Mouse (Mus musculus): ENCODE measurements at regions not wholly inside any gene's neighbourhood (a gene's known extent, or its start where the extent isn't known, plus 50 kb on each side); places are given as distances from the start of the nearest gene placed in this dataset.

DNA sequence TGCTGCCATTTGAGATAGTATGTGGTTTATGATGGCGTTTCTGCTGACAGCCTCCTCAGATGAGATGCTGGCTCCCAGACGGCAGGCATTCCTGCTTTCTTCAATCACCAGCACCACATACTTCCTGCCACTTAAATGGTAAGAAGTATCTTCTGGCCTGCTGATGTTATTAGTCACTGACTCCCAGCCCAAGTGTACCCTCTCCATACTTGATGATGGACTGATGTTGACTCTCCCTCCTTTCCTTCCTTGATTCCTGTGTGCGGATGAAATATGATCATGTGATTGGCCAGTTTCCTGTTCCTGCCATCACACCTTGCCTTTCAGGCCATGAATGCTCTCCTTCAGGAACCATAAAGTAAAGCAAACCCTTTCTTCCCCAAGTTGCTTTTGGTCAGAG, 50.8 kb upstream of the Rpl10-ps3 start:
- no peak for DNase-seq (ENCODE audit: low spot score)

DNA sequence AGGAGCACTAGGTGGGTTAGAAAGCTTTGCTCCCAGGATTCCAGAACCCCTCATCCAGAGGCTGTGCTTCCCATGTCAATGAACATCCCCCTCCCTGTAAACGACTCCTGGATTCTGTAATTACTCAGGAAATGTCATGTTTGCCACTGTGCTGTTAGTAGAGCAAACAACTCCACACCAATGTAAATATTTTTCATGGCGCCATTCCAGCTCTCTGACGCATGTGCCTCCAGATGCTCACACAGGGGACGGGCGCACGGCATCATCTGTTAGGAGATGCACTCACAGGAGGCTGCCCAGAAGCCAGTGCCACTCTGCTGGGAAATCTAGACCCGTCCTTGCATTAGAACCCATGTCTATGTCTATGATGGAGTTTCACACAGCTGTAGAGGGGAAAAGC, 51.3 kb upstream of the Rpl10-ps3 start:
- DNase-seq (ENCODE audit: low spot score) = no peak

DNA sequence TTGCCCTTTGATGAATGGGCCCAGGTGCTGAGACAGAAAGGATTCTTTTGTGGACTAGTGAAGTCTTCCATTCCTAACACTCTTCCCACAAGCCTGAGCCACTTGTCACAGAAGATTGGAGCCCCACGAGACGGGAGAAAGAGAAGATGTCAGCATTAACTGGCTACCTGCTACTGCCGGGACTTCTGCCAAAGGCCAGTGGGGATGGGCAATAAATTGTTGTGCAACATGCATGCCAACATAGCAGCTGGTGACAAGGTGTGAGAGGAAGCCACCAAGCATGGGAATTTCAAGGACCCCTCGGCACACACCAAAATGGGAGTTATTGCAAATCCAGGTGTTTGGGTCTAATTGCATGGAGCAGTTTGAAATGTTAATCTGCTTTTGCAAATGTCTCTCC, 63.6 kb upstream of the Rpl10-ps3 start:
- no peak for DNase-seq (ENCODE audit: low spot score)

DNA sequence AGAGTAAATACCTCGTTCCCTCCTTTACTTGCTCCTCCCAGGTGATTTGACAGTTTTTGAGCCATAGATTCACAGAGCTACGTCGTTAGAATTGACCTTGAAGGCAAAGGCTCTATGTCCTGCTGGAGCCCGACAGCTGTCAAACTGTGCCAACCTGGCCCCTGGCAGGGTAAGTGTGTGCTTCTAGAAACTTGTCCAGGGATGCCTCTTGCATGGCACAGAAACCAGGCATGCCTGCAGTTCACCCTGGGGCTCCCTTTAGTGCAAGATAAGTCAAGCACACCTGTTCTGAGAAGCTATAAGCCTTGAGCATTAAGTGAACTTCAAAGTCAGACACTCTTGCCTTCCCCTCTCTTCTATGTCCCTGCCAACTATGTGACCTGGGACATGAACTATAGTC, 64.1 kb upstream of the Rpl10-ps3 start:
- DNase-seq (ENCODE audit: low spot score) = no peak

DNA sequence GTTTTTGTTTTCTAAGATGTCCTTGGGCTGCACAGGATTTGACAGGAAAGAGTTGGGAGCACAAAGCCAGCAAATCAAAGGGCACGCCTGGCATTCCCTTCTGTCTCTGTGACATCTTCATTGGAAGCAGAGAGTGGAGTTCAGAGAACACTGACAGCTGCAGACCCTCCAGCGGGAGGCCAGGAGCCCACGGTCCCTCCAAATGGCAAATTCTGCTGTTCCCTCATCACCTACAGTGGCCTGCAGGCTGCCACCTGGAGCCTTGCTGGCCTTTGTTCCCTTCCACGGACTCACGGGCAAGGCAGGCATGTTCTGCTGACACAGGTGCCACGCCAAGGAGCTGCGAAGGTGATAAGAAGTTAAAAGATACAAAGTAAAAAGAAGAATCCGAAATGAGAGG, 68.2 kb upstream of the Rpl10-ps3 start:
- DNase-seq (ENCODE audit: low spot score) = no peak

- peak; percentile 42 for DNase-seq (ENCODE audit: low spot score)
Measured at GRCm38 (mm10) chr9:50413514-50414335, 69.0 kb upstream of the Rpl10-ps3 start.

- no peak for DNase-seq (ENCODE audit: low spot score)
Measured at GRCm38 (mm10) chr9:50414796-50415340, 70.1 kb upstream of the Rpl10-ps3 start.

- DNase-seq (ENCODE audit: low spot score) = peak; percentile 78
Measured at GRCm38 (mm10) chr9:50416677-50417076, 71.9 kb upstream of the Rpl10-ps3 start.

DNA sequence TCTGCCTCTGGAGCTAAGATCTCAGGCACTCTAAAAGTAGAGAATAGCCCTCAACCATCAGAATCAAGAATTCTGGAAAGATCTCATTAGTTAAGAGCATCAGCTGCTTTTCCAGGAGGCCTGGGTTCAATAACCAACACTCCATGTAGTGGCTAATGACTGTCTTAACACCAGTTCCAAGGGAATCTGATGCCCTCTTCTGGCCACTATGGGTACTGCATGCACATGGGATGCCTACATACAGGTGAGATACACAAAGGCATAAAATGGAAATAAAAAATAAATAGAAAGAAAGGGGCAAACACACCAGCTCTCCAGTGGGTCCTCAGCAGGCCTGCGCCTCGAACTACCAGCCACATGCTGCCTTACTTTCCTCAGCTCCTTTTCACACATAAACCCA, 73.3 kb upstream of the Plet1 start:
- peak; percentile 58 for DNase-seq (ENCODE audit: low spot score)

- DNase-seq (ENCODE audit: low spot score) = no peak
Measured at GRCm38 (mm10) chr9:50421572-50422285, 72.6 kb upstream of the Plet1 start.

DNA sequence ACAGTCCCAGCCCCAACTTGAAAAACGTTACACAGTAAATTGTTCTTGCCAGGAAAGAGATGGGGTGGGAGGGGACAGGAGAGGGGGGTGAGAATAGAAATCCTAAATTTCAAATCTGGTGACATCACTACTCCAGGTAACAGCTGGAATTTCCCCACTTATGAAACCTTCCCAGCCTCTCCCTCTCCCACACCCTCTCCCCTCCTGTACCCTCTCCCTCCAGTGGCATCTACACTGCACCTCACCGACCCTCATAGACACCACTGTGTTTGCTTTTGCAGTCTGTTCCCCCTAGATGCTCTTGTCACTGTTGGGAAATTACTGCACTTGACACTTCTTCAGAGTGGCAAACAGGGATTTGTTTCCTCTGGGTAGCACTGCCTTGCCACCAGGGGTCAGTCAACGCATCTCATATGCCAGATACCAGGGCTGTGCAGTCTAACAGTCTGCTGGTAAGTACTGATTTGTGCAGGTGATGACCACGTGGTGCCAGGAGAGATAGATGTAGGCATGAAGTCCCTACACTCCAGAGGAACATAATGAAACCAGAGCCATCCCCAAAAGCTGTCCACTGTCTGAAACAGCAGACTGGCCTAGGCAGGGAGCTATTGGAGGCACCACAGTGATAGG, 68.3 kb upstream of the Plet1 start:
- peak; percentile 33 for DNase-seq (ENCODE audit: low spot score)

GRCm38 (mm10) chr9:50430147-50430546, 64.2 kb upstream of the Plet1 start:
- no peak for DNase-seq (ENCODE audit: low spot score)

DNA sequence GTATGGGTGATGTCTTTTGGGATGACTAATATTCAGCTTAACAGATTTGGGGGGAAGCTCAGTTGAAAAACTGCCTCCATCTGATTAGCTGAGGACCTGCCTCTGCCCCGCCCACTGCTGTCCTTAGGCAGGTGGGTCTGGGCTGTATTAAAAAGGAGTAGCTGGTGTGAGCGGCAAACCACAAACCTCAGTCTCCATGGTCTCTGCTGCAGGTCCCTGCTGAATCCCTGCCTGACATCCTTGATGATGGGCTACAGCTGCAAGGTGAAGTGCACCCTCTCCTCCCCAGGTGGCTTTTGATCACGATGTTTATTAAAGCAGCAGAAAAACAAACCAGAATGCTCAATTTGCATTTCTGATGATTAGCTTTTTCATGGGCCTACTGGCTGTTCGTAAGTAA, 60.8 kb upstream of the Plet1 start:
- DNase-seq (ENCODE audit: low spot score) = no peak

- no peak for DNase-seq (ENCODE audit: low spot score)
Measured at GRCm38 (mm10) chr9:50433978-50434377, 60.3 kb upstream of the Plet1 start.

DNA sequence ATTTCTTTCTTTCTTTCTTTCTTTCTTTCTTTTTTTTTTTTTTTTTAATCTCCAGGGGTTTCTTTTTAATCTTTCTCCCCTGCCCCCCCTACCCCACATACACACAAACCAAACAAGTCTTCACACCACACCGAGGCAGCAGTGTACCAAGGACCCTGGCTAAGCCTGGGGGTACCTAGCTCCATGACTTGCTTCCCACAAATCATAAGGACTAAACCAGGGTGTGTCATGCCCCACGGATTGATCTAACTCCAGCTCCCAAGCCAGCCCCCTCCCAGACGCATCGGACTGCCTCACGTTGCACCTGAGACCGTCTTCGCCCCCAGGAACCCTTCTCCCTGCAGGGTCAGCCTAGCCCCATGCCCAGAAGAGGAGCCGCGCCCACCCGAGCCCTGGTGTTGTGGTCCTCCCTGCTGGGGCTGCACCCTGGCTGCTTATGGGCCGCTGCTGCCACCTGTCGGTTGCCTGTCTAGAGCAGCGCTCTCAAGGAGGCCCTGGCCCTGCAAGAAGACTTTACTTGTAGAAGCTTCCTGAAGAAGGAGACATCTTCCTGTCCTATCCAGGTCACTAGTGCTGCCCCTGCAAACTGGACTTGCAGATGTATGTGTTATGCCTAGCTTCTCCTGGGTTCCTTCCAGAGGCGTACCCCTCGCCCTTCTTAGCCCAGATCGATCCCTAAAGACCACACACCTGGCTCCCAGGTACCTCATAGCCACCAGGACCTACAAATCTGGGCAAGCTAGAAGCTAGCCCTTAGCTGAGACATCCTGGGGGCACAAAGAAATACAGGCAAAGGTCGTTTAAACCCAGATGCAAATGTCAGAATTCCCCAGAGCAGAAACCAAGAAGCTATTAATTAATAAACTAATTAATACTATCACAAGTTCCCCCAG, 56.2 kb upstream of the Plet1 start:
- peak; percentile 87 for DNase-seq (ENCODE audit: low spot score)

- DNase-seq (ENCODE audit: low spot score) = no peak
Measured at GRCm38 (mm10) chr9:50438738-50439137, 55.6 kb upstream of the Plet1 start.

DNA sequence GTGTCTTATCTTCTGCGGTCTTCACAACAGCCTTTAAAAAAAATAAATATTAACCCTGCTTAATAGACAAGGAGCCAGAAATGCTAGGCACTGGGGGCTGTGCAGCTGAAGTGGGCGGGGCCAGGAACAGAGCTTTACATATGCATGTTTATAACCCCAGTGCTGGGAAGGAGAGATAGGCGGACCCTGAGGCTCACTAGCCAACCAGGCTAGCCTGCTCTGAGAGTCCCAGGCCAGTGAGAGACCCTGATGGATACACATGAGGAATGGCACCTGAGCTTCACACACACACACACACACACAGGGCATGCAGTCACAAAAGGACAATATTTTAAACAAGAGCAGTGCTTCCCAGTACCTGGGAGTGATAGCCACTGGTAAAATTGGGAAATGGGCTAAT, 54.1 kb upstream of the Plet1 start:
- DNase-seq (ENCODE audit: low spot score) = no peak

- DNase-seq (ENCODE audit: low spot score) = no peak
Measured at GRCm38 (mm10) chr9:50440689-50441088, 53.6 kb upstream of the Plet1 start.

DNA sequence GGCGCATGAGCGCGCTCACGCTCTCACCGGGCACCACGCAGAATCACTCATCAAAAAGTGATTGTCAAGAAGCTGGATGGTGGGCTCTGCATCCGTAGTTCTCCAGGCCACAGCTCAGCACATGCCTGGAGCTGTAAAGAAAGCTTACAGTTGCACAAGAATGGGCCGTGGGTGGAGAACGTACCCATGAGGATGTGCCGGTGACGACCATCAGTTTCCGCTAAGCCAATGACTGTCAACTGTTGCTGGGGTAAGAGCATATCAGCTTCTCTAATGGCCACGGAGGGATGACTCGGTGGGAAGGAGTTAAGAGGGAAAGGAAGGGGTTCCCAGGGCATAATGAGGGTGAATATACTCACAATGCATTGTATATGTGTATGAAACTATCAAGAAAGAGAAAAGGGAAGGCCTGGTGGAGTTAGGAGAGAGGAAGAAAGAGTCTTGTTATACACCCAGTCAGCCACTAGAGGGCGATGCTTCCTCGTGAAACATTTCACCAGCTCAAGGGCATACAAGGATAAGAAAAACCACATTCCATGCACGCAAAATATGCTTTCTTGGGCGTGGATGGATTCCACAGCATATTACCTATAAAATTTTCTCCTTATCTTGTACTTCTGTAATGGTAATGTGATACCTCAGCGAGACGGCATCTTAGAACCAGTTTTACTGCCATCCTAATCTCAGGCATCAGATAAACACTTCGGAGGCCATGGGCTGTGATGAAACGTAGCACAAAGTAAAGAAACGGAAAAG, 50.4 kb upstream of the Plet1 start:
- peak; percentile 73 for DNase-seq (ENCODE audit: low spot score)

Measured in thymus, postnatal 0 days (tissue).